Mouse (Mus musculus) heart, postnatal 14 days (tissue): Measurements from ENCODE around the gene Tmem258. TPM values are rescaled to one million over a fixed set of nuclear protein-coding genes. Genes with fewer than 3 reads are reported as not detected.

Experiments
- DNase-seq, 2 experiments: peaks; one replicate each; pipeline ENCODE4 v3.0.0; 2021 to 2022
- intact Hi-C: fragments of 180-260 bp; cut with DNase I; formaldehyde crosslinking; loops from one replicate; pipeline ENCODE4 v1.15.1; 2025
- total RNA-seq, 2 experiments: library from RNA; stranded (reverse); gene quantifications; 2 replicates each; pipeline ENCODE4 v1.2.3; 2021

Gene Tmem258
- total RNA-seq, 2 experiments from 2014 or later, result 149 to 153 TPM

DNA sequence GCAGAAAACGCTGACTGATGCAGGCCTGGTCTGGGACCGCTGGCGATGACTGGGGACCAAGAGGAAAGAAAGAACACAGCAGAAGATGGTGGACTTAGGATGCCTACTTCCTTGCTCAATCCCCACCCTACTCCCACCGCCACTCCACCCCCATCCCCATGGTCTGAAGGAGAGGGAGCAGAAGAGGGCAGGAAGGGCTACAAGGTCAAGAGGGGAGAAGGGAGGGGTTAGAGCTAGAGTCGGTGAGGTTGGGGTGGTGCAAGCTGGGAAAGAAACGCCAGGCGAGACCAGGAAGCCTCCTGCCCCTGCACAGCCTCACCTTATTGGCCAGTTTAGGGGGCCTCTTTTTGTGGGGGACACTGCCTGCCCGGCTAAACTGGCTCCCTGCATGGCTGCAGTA lies 12.3 kb downstream of the Tmem258 start:
- DNase-seq, result no peak
- intact Hi-C loops, result no loop called here

DNA sequence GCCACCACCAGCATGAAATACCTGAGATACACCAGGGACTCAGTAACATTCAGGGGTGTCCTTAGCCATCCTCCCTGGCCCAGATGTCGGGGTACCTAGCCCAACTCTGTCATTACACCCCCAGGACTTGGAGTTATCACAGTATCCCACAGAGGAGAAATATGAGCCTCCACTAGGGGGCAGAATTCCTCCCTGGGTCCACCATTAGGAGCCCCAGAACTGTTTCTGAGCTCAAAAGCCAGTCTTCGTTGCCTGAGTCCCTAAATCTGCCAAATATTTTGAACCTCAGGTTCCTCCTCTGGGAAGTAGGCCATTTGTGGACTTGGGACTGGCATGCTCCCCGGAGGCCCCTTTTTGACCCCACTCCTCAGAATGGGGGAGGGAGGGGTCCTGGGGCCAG lies 15.3 kb downstream of the Tmem258 start:
- peak; percentile 37 to 67 for DNase-seq
- intact Hi-C loops, result loop anchor here (2.0 kb wide), 1 partner anchor 22 kb away; the partner anchor contains the start of gene Myrf

DNA sequence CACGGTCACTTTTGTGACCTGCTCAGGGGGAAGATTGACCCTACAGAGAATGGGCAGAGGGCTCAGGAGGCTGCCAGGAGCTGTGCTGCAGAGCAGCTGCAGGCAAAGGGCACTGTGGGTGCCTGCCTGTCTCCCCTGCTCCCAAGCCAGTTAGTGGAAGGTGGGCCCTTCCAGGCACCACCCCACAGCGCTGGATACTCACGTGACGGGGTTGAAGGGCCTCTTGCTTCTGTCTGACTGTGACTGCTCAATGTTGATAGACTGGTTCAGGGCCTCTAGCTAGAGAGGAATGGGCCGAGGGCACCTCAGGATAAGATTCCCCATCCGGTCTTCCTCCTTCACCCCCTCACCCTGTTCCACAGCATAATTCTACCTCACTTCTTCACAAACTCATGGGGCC lies 15.8 kb downstream of the Tmem258 start:
- intact Hi-C loops, result loop anchor here (2.0 kb wide), 1 partner anchor 21 kb away; the partner anchor contains the start of gene Myrf

DNA sequence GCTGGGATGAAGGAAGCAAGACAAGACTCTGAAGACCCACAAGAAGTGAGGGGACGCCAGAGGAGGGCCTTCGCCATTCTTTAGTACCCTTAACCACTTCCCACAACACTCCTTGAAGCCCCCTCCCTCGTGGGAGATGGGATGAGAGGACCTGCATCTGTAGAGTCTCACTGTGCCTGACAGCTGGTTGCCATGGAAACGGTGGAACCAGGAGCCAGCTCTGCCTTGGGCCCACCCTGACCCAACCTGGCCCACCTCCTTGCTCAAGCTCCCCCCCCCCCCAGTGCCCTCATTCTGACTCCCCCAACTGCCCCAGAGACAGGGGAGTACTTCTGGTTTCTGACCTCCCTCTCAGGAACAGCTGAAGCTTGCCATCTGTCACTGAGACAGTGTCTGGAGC lies 17.8 kb downstream of the Tmem258 start:
- intact Hi-C loops, result no loop called here

More for the DNA sequence above, 15.8 kb downstream of the Tmem258 start:
- no peak for DNase-seq

DNA sequence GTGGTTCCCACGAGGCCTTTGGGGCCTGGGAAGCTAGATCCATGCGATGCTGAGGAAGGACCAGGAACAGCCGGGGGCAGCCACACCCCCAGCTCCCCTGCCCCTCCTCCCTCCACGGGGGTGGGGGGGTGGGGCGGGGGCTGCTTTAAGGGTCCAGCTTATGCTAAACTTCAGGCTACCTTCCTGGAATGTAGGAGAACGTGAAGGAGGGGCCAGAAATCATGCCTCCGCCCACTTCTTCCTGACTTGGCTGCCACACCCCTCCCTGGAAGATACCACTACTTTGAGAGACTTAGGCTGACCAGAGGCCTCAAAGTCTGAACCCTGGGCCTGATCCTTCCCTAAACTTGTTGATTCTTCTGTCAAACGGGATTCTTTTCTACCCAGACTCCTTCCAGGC lies 18.8 kb downstream of the Tmem258 start:
- intact Hi-C loops, result no loop called here
- no peak for DNase-seq

More for the DNA sequence above, 17.8 kb downstream of the Tmem258 start:
- DNase-seq, result no peak

DNA sequence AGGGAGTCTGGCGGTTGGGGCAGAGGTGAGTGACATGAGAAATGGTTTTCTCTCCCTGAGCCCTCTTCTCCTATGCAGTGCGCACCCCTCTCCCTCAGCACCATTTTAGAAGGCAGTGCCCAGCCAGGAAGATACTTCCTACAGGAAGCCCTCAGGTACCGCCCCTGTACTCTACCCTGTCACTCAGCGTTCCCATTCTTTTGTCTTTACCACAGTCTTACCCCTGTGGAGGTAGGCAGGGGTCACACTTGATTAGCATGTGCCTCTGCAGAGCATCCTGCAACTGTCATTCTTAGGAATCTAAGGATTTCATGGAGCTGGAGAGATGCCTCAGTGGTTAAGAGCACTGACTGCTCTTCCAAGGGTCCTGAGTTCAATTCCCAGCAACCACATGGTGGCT lies 19.7 kb downstream of the Tmem258 start:
- DNase-seq, result no peak
- intact Hi-C loops, result no loop called here

DNA sequence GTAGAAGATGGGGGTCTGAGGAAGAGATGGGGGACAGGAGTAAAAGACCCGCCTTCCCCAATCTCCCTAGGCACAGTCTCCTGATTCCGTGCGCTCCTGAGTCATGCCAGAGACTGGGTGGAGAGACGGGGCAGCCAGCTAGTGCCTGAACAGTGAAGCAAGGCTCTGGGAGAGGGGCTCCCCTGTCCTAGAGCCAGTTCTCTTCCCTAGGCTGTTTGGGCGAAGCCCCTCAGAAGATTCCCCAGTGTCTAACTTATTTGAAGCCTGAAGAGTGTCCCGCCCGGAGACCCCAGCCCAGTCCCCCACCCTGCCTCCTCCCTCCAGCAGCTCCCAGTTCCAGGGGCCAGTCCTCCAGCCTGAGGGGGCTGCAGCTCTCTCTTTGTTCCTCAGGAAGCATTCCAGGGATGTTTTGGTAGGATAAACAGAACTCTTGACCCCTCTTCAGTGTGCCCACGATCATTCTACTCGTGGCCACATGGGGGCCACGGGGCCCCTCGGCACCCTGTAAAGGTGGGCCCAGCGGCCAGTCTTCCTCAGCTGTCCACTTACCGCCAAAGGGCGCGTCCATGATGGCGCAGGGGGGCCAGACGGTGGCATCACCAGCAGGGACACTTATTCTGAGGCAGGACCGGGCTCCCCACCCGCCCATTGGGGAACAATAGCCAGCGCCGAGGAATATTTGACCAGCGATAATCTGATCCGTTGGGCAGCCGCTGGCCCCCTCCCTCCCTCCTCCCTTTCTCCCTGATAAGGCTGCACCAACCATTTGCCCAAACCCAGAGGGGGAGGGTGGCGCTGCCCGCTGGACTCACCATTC lies 21.0 kb downstream of the Tmem258 start:
- intact Hi-C loops, result no loop called here
- no peak for DNase-seq

DNA sequence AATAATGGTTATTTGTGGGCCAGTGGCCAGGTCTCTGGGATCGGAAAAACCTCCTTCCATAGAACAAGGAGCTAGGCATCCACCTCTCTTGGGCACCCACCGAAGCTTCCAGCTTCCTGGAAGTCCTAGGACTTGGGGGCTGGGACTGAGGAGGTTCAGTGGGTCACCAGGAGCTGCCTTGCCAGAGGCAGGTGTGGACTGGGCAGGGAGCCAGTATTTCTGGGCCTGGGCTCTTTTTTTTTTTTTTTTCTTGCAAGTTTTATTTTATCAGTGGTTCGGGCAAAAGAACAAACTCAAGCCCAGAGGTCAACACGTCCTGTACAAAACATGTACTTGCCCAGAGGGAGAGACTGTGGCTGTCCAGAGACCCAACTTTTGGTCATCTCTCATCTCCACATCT lies 22.0 kb downstream of the Tmem258 start:
- intact Hi-C loops, result no loop called here
- DNase-seq, result no peak

DNA sequence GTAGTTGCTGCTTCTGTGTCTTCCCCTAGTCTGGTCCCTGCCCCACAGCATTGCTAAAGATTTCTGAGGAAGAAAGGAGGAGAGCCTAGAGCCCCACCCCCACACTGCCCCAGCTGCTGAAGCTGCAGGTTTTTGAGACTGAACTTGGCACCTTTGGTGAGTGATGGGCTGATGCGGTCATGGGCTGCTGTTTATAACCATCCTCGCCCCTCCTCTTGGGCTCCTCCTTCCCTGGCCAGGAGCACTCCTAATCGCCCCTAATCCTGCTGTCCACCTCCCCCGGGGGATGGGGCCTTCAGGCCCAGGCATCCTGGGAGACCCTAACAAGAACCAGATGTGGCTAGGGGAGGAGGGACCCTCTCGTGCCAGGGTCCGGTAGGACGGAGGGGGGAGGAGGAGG lies 27.2 kb downstream of the Tmem258 start:
- DNase-seq, result no peak
- intact Hi-C loops, result no loop called here

DNA sequence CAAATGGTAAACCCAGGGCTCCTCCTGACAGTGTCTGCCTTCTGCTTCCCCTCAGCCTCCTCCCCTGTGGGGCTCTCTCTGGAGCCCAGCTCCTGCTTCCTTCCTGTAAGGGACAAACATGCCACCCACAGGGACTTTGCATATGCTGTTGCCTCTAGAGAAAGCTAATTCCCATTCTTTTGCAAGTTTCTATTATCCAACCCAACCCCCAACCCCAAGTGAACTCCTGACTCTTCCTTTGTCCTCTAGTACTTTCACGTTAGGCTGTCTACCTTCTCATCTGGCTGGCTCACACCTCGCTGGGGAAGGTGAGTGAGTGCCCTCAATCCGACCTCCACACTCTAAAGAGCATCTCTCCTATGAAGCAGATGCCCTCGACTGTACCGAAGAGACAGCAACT lies 28.1 kb downstream of the Tmem258 start:
- intact Hi-C loops, result no loop called here
- DNase-seq, result no peak

DNA sequence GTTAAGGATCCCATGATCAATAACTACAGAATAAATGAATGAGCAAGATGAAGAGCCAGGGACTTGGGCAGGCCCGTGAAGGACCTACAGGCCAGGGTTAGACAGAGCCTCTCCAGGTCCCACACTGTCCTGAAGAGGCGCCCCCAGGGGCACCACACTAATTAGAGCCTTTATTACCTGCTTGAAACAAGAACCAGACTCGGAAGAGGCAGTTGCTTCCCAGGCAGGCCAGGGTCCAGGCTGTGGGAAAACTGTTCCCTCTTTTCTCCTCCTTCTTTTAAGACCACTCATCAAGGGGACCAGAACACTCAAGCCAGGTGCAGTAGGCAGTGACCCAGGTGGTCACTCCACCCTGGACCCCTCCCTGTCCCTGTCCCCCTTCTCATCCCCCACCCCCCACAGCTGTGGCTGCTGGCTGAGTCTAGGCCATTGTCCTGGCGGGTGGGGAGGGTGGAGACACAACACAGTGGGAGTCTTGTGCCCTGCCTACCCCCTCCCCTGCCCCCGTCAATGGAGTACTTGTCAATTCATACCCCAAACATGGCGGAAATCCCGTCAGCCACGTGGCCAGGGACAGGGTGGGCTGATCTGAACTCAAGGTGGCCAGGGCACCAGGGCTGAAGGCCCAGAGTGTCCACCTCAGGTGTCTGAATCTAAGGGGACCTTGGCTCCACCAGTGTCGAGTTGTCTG lies 28.7 kb downstream of the Tmem258 start:
- no peak for DNase-seq
- intact Hi-C loops, result no loop called here

DNA sequence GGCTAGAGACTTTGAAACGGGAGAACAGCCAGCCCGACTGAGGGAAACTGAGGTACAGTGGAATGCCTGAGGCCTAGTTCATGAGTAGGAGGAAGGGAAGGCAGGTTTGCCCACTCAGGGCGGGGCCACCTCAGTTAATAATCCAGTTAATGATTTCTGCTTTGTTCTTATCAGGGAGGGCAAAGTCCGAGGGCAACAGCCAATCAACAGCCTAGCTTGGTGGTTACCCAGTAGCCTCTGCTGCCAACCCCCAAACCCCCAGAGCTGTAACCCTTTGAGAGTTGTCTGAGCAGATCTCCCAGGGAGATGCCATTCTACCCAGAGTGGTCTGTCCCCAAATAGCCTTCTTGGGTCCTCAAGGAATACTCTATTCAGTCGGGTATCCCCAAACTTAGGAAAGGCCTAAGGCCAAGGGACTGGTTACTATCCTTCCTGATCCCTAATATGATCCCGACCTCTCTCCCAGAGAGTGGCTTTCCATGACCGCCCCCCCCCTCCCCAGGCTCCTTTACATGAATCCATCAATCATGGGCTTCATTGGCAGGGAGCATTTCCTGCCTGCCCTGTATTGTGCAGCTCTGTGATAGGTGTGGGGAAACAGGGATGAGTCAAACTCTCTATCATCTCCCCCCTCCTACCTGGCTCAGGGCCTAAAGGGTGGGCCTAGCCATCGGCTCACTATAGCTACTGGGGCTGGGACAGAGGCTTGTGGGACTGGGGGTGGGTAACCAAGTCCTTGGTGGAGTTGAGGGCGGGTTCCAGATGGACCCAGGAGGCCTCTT lies 32.2 kb downstream of the Tmem258 start:
- intact Hi-C loops, result no loop called here
- no peak for DNase-seq

DNA sequence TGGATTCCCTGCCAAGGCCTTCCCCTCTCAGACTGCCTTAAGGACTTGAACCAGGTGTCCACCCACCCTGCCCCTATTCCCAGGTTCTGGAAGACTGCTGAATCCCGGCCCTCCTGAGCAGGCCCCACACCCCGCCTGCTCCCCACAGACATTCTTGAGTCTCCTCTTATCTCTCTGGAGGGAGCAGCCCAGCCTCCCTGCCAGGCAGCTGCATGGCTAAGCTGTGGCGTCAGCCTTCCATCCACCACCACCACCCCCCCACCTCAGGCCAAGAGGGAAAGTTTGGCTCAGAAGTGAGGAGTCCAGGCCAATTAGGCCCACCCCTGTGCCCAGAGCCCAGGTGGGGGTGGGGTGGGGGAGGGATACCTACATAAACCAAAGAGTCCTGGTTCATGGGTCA lies 34.7 kb downstream of the Tmem258 start:
- DNase-seq, result peak in 1 of 2 experiments; percentile 15
- intact Hi-C loops, result no loop called here

DNA sequence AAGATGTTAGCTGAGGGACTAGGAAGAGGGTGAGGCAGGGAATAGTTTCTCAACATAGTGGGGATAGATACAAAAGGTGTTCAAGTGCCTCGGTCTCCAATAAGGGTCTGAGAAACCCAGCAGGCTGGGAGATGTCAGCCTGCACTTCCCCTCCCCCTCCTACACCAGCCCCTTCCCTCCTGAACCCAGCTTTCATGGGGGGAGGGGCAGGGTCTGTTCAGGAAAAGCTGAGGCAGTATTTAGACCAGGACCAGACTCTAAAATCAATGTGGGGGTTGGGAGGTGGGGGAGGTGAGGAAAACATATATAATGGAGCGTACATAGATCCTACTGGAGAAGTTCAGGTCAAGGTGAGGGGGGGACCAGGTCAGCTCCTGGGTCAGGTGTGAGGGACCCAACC lies 35.6 kb downstream of the Tmem258 start:
- DNase-seq, result no peak
- intact Hi-C loops, result no loop called here

DNA sequence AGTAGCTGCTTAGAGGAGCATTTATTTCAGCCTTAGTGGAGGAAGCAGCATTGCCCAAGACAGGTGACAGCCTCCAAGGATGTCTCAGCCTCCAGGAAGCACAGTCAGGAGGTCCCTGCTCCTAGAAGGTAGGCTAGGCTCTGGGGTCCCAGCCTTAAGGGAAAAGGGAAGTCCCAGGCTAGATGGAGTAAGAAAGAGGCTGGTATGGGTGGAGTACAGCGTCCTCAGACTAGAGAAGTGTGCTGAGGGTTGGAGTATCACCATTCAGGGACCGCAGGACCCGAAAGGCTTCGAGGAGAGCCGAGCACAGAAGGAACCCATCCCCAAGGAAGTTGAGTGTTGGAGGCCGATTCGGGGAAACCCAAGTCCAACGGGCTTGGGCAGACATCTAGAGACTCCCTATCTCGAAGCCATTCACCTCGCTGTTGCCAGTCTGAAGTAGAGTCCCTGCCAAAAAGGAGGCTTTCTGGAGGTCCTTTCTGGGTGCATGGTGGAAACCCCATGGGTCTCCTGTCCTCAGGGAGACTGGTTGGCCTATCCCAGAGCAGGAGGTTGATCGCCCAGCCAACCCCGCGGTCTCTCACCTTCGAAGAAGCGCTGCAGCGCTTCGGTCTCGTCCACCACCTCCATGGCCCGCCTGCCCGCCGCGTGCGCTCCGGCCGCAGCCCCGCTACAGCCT lies 36.3 kb downstream of the Tmem258 start:
- intact Hi-C loops, result loop anchor here (2.0 kb wide), 1 partner anchor 21 kb away; no protein-coding TSS in a partner anchor
- no peak for DNase-seq

DNA sequence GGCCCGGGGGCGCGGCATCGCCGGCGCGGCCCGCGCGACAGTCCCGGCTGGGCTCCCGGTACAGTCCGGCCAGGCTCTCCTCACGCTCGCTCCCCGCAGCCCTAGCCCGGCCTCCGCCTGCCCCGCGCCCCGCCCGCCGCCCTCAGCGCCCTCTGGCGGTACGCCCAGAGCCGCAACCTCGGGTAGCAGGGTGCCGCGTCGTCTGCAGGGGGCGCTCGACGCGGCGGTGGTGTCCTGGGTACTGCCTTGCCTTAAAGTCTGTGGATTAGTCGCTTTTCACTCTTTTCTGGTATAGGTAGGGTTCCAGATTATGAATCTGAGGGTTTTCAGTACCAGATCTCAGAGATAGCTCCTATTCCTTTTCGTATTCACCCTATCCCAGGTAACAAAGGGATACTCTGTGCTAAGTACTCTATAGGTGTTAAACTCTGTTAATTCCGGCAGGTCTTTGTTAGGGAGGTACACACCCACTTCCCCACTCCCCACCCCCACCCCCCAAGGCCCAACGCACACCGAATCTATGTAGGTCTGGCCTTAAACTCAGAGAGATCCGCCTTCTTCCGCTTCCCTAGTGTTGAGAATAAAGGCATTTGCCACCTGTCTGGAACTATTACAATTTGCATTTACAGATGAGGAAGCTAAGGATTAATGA lies 37.0 kb downstream of the Tmem258 start, which contains the start of gene Myrf:
Myrf (minus strand) TSS at position 95 of the 652 bp plus-strand sequence.
- intact Hi-C loops, result loop anchor here (2.0 kb wide), 1 partner anchor 22 kb away; no protein-coding TSS in a partner anchor
- peak; percentile 87 to 90 for DNase-seq

DNA sequence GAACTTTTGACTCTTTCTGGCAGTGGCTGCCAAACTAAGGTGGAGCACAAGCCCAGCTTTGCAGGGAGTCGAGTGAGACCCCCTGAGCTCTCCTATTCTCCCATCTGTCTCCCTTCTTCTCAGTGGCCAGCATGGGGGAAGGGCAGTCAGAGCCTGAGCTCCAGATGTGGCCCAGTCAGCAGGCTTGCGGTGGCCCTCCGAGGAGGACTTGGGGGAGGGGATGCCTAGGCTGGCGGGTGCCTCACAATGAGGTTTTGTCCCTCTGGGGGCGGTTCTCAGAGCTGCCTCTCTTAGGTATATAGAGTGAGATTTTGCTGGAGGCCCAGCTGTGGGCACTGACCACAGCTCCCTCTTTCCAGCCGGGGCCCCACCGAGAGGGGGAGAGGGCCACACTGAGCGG lies 39.1 kb downstream of the Tmem258 start:
- intact Hi-C loops, result no loop called here
- DNase-seq, result no peak

DNA sequence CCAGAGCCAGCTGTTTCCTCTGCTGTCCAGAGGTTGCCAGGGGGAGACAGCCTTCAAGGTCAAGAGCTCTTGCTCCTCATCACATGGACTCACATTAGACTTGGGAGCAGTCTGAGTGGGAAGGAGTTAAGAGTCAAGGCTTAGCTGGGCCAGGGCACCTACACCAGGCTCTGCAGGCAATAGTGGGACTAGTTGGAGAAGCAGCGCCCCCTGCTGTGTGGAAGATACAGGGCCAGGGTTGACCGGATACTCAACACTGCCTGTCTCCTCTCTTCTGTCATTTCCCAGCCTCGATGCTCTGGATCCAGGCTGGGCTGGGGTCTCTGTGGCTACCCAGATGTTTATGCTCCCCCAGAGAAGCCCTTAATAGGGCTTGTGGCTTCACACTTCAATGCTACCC lies 40.4 kb downstream of the Tmem258 start:
- intact Hi-C loops, result no loop called here
- peak; percentile 45 to 64 for DNase-seq

DNA sequence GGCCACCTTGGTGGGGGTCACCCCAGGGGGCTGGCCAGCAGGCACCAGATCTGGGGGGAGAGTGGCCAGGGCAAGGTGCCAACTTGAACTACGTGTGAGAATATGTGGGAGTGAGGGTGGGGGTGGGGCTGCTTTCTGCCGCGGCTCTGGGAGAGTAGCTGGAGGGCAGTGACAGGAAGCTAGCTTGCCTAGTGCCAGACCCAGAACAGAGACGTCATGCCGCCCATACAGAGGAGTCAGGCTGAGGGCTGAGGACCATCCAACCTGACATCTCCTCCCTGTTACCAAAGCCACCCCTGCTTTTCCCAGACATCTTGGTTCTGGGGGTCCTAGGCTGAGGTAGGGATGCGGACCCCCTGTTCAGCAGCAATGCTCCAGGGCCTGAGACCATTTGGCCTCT lies 43.4 kb downstream of the Tmem258 start:
- intact Hi-C loops, result no loop called here
- no peak for DNase-seq

DNA sequence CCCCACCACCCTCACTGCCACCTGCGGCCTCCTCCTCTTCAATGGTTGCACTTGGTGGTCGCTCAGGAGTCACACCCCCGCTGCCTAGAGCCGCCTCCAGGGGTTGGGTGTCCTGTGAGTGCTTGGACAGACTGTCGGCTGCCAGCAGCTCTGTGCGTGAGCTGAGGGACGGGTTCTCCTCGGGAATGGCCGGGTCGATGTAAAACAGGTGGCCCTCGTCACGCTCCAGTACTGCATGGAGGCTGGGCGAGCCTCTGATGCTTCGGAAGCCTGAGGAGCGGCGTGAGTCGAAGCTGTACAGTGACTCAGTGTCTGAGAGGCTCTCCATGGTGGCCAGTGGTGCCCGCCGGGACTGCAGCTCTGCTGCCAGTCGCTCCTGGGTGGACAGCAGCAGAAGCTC lies 44.3 kb downstream of the Tmem258 start:
- peak in 1 of 2 experiments; percentile 24 for DNase-seq
- intact Hi-C loops, result no loop called here
